Mouse (Mus musculus): ENCODE results near the gene Clca3a1.

GRCm38 (mm10) chr3:144717121-144717520 lies 43.7 kb downstream of the Clca3a1 start:
- no peak for TF ChIP-seq POLR2A (IDR thresholded peaks at IDR 0.05; ENCODE audit: control insufficient read depth, low read depth, low read length)
- TF ChIP-seq CTCF (IDR thresholded peaks at IDR 0.05; ENCODE audit: control insufficient read depth, insufficient read depth, insufficient replicate concordance, low read depth, low read length): no peak

All from testis, adult 2 months (tissue).